Mouse (Mus musculus): ENCODE measurements around the gene 2210016F16Rik. TPM values are rescaled to one million over a fixed set of nuclear protein-coding genes. Genes with fewer than 3 reads are reported as not detected.
"Not testable (repeated sequence)": the region's sequence is repeated elsewhere in the genome, so short reads cannot be mapped to it uniquely, and the experiment has no call there.

Gene 2210016F16Rik
- total RNA-seq, 2 experiments from 2014 or later = 29.2 to 30.6 TPM

GRCm38 (mm10) chr13:58385547-58385920 is 509 bp upstream of the 2210016F16Rik start:
- no peak for ATAC-seq (replicated peaks; ENCODE audit: low FRiP score, low TSS enrichment, poor library complexity, severe bottlenecking)

GRCm38 (mm10) chr13:58384371-58384770 is 654 bp downstream of the 2210016F16Rik start:
- no peak for ATAC-seq (replicated peaks; ENCODE audit: low FRiP score, low TSS enrichment, poor library complexity, severe bottlenecking)

GRCm38 (mm10) chr13:58373153-58373470 is 11.9 kb downstream of the 2210016F16Rik start:
- no peak for ATAC-seq (replicated peaks; ENCODE audit: low FRiP score, low TSS enrichment, poor library complexity, severe bottlenecking)

GRCm38 (mm10) chr13:58372278-58373152 is 12.5 kb downstream of the 2210016F16Rik start:
- ATAC-seq (replicated peaks; ENCODE audit: low FRiP score, low TSS enrichment, poor library complexity, severe bottlenecking) = no peak

- ATAC-seq (replicated peaks; ENCODE audit: low FRiP score, low TSS enrichment, poor library complexity, severe bottlenecking) = no peak
These were observed 16.2 kb downstream of the 2210016F16Rik start for GRCm38 (mm10) chr13:58368835-58369234.

- ATAC-seq (replicated peaks; ENCODE audit: low FRiP score, low TSS enrichment, poor library complexity, severe bottlenecking) = no peak
These were observed 17.4 kb downstream of the 2210016F16Rik start for GRCm38 (mm10) chr13:58367641-58368040.

- ATAC-seq (replicated peaks; ENCODE audit: low FRiP score, low TSS enrichment, poor library complexity, severe bottlenecking) = no peak
These were observed 18.7 kb downstream of the 2210016F16Rik start for GRCm38 (mm10) chr13:58366373-58366772.

- ATAC-seq (replicated peaks; ENCODE audit: low FRiP score, low TSS enrichment, poor library complexity, severe bottlenecking) = not testable (repeated sequence)
These were observed 19.8 kb downstream of the 2210016F16Rik start for GRCm38 (mm10) chr13:58365179-58365578.

- ATAC-seq (replicated peaks; ENCODE audit: low FRiP score, low TSS enrichment, poor library complexity, severe bottlenecking) = peak; percentile 77
These were observed 20.5 kb downstream of the 2210016F16Rik start for GRCm38 (mm10) chr13:58364353-58365175.

GRCm38 (mm10) chr13:58359304-58359653 is 25.7 kb downstream of the 2210016F16Rik start:
- peak; percentile 61; the same call in 1 of the 2 replicates for ATAC-seq (replicated peaks; ENCODE audit: low FRiP score, low TSS enrichment, poor library complexity, severe bottlenecking)

GRCm38 (mm10) chr13:58358629-58359303 is 26.3 kb downstream of the 2210016F16Rik start, which contains the start of gene Kif27:
TSS of gene Kif27 (minus strand) at chr13:58359122.
- ATAC-seq (replicated peaks; ENCODE audit: low FRiP score, low TSS enrichment, poor library complexity, severe bottlenecking) = peak; percentile 100

- no peak for ATAC-seq (replicated peaks; ENCODE audit: low FRiP score, low TSS enrichment, poor library complexity, severe bottlenecking)
These were observed 32.0 kb downstream of the 2210016F16Rik start for GRCm38 (mm10) chr13:58352996-58353395.

- ATAC-seq (replicated peaks; ENCODE audit: low FRiP score, low TSS enrichment, poor library complexity, severe bottlenecking) = no peak
These were observed 34.4 kb downstream of the 2210016F16Rik start for GRCm38 (mm10) chr13:58350606-58351005.

- no peak for ATAC-seq (replicated peaks; ENCODE audit: low FRiP score, low TSS enrichment, poor library complexity, severe bottlenecking)
These were observed 40.5 kb downstream of the 2210016F16Rik start for GRCm38 (mm10) chr13:58344505-58344904.

GRCm38 (mm10) chr13:58337456-58337855 is 47.6 kb downstream of the 2210016F16Rik start:
- no peak for ATAC-seq (replicated peaks; ENCODE audit: low FRiP score, low TSS enrichment, poor library complexity, severe bottlenecking)

GRCm38 (mm10) chr13:58334116-58334515 is 50.9 kb downstream of the 2210016F16Rik start:
- ATAC-seq (replicated peaks; ENCODE audit: low FRiP score, low TSS enrichment, poor library complexity, severe bottlenecking) = no peak
